Mouse (Mus musculus) heart, adult 18-20 months (tissue): ENCODE results near the gene Fam24b. TPM values are rescaled to one million over a fixed set of nuclear protein-coding genes. Genes with fewer than 3 reads are reported as not detected.

Experiments used
- total RNA-seq, 2 experiments: library from RNA; stranded (reverse); gene quantifications; 2 replicates each; pipeline ENCODE4 v1.2.3; 2021

Fam24b gene
- total RNA-seq, 2 experiments from 2014 or later = not detected

Other genes with a start within 250 kb of the Fam24b start
- not detected for gene 4933402N03Rik, start 183.2 kb downstream of the Fam24b start, total RNA-seq
- gene 5430419D17Rik, start 155.1 kb downstream of the Fam24b start, total RNA-seq = 10 to 100 TPM; 10.3 to 10.7 TPM
- gene Cuzd1, start 7.2 kb downstream of the Fam24b start, total RNA-seq = under 1 TPM; 0.21 to 0.42 TPM
- not detected for gene Fam24a, start 4.3 kb upstream of the Fam24b start, total RNA-seq
- gene 2310057M21Rik, start 33.2 kb upstream of the Fam24b start, total RNA-seq = 10 to 100 TPM; 15.0 to 17.5 TPM
- 10 to 100 TPM; 46.5 to 52.9 TPM for gene Pstk, start 41.6 kb upstream of the Fam24b start, total RNA-seq
- gene Ikzf5, start 81.0 kb upstream of the Fam24b start, total RNA-seq = 10 to 100 TPM; 29.2 to 37.8 TPM
- gene Acadsb, start 81.1 kb upstream of the Fam24b start, total RNA-seq = 100 to 1,000 TPM; 223 to 272 TPM
- gene Hmx3, start 213.4 kb upstream of the Fam24b start, total RNA-seq = not detected
- gene Hmx2, start 219.3 kb upstream of the Fam24b start, total RNA-seq = not detected
- gene Bub3, start 230.7 kb upstream of the Fam24b start, total RNA-seq = 10 to 100 TPM; 28.7 to 29.2 TPM